ENCODE assay signal across 8 mouse cellular contexts in genomic region chr5:31563496-31563895, GRCm38 (mm10). TPM values are rescaled to one million over a fixed set of nuclear protein-coding genes. Genes with fewer than 3 reads are reported as not detected.
DNase-seq lines count a peak whose midpoint lies in the region; ATAC-seq and TF ChIP-seq lines count a peak whose summit lies in the region.

No protein-coding gene starts in this region.

- no peak for ATAC-seq in forebrain, embryonic 11.5 days (replicated peaks; ENCODE audit: low FRiP score)
- ATAC-seq in forebrain, embryonic 12.5 days (ENCODE audit: low FRiP score): no peak

- H3K9ac ChIP-seq in forebrain, embryonic 11.5 days (ENCODE audit: low read length): no peak overlapping the region
- no peak overlapping the region for H3K9ac ChIP-seq in forebrain, embryonic 12.5 days

- no peaks in the 10 kb centered on the region for H3K27me3 ChIP-seq in forebrain, embryonic 11.5 days (ENCODE audit: control insufficient read depth, insufficient read depth, low read length)
- no peaks in the 10 kb centered on the region for H3K27me3 ChIP-seq in forebrain, embryonic 12.5 days
- no peaks in the 10 kb centered on the region for H3K27me3 ChIP-seq in midbrain, embryonic 10.5 days (ENCODE audit: low read depth, poor library complexity, severe bottlenecking)
- no peaks in the 10 kb centered on the region for H3K27me3 ChIP-seq in small intestine, adult 2 months (ENCODE audit: control insufficient read depth, insufficient read depth, low read length)

- H3K36me3 ChIP-seq in forebrain, embryonic 11.5 days (ENCODE audit: control insufficient read depth, insufficient read depth, low read length): no peaks in the 10 kb centered on the region
- H3K36me3 ChIP-seq in forebrain, embryonic 12.5 days (replicated peaks): peaks cover 23% of the 10 kb centered on the region
- H3K36me3 ChIP-seq in midbrain, embryonic 10.5 days: peaks cover 31% of the 10 kb centered on the region
- H3K36me3 ChIP-seq in small intestine, adult 2 months (ENCODE audit: control insufficient read depth, insufficient read depth, low read length): peaks cover 4% of the 10 kb centered on the region; the same call in 1 of the 2 replicates

- no peak overlapping the region for H3K4me3 ChIP-seq in forebrain, embryonic 11.5 days (ENCODE audit: low read depth, low read length)
- H3K4me3 ChIP-seq in forebrain, embryonic 12.5 days (replicated peaks): no peak overlapping the region
- no peak overlapping the region for H3K4me3 ChIP-seq in midbrain, embryonic 10.5 days
- H3K4me3 ChIP-seq in small intestine, adult 2 months (ENCODE audit: low read depth, low read length): no peak overlapping the region

- no peaks in the 10 kb centered on the region for H3K9me3 ChIP-seq in forebrain, embryonic 11.5 days (ENCODE audit: control insufficient read depth, low read length)
- no peaks in the 10 kb centered on the region for H3K9me3 ChIP-seq in forebrain, embryonic 12.5 days
- H3K9me3 ChIP-seq in midbrain, embryonic 10.5 days (replicated peaks): no peaks in the 10 kb centered on the region

- DNase-seq in forebrain, embryonic 11.5 days (ENCODE audit: low spot score): peak; percentile 85
- peak; percentile 70 for DNase-seq in cerebellum, adult 8-10 months
- DNase-seq in gastrocnemius, adult 18-20 months (ENCODE audit: low spot score): peak; percentile 83
- peak; percentile 81 for DNase-seq in hindlimb bud, embryonic 11.5 days (ENCODE audit: extremely low spot score, low read depth, low spot score)
- DNase-seq in left cerebral cortex, adult 11 months (ENCODE audit: low spot score): peak; percentile 65
- DNase-seq in midbrain, embryonic 10.5 days (ENCODE audit: low spot score): peak; percentile 73

- TF ChIP-seq POLR2A in small intestine, adult 2 months (IDR thresholded peaks at IDR 0.05; ENCODE audit: low read depth, low read length): no peak

- H3K27ac ChIP-seq in forebrain, embryonic 11.5 days (ENCODE audit: low read depth, low read length): no peak overlapping the region
- H3K27ac ChIP-seq in forebrain, embryonic 12.5 days: no peak overlapping the region
- H3K27ac ChIP-seq in midbrain, embryonic 10.5 days (replicated peaks): no peak overlapping the region
- H3K27ac ChIP-seq in small intestine, adult 2 months (ENCODE audit: insufficient read depth, low read depth, low read length): no peak overlapping the region

- H3K4me1 ChIP-seq in forebrain, embryonic 11.5 days (replicated peaks; ENCODE audit: control insufficient read depth, insufficient read depth, low read length): no peaks in the 10 kb centered on the region
- no peaks in the 10 kb centered on the region for H3K4me1 ChIP-seq in forebrain, embryonic 12.5 days
- no peaks in the 10 kb centered on the region; the same call in 1 of the 2 replicates for H3K4me1 ChIP-seq in midbrain, embryonic 10.5 days
- H3K4me1 ChIP-seq in small intestine, adult 2 months (ENCODE audit: control insufficient read depth, insufficient read depth, insufficient read length, low read length): no peaks in the 10 kb centered on the region; the same call in 1 of the 2 replicates

- 13% methylated on average over 6 of the region's 6 CpGs for WGBS in forebrain, embryonic 11.5 days
- WGBS in forebrain, embryonic 12.5 days: 10% methylated on average over 6 of the region's 6 CpGs
- 10% methylated on average over 6 of the region's 6 CpGs for WGBS in midbrain, embryonic 10.5 days
- 13% methylated on average over 6 of the region's 6 CpGs for WGBS in small intestine, adult 2 months

- peak; percentile 81; the same call in 1 of the 2 replicates for TF ChIP-seq CTCF in small intestine, adult 2 months (IDR thresholded peaks at IDR 0.05; ENCODE audit: extremely low read depth, insufficient read length, insufficient replicate concordance, low read depth, low read length)

- H3K4me2 ChIP-seq in forebrain, embryonic 11.5 days (ENCODE audit: low read depth, low read length, severe bottlenecking): no peak overlapping the region
- H3K4me2 ChIP-seq in forebrain, embryonic 12.5 days: no peak overlapping the region

RNA-seq across cellular contexts. Expression of gene Mrpl33, which starts 33.2 kb away (rescaled TPM):
- 201 and 224 TPM in 2 replicates for polyA plus RNA-seq in forebrain, embryonic 11.5 days (2014; fragmentation: Nextera tagmentation; extraction: Ambion mirVana)
- polyA plus RNA-seq in forebrain, embryonic 12.5 days (2016; fragmentation: Nextera tagmentation; extraction: Ambion mirVana): 217 and 231 TPM in 2 replicates
- 100 to 1,000 TPM; 269 to 270 TPM for total RNA-seq in gastrocnemius, adult 18-20 months (2021)
- 231 and 233 TPM in 2 replicates for polyA plus RNA-seq in midbrain, embryonic 10.5 days (2016; fragmentation: Nextera tagmentation; extraction: Ambion mirVana)
- polyA plus RNA-seq in small intestine, adult 2 months (2012; rRNA removed): 4.3 and 7.9 TPM in 2 replicates

RNA-seq across cellular contexts. Expression of gene Supt7l, which starts 35.9 kb away (rescaled TPM):
- 26.1 and 27.2 TPM in 2 replicates for polyA plus RNA-seq in forebrain, embryonic 11.5 days (2014; fragmentation: Nextera tagmentation; extraction: Ambion mirVana)
- polyA plus RNA-seq in forebrain, embryonic 12.5 days (2016; fragmentation: Nextera tagmentation; extraction: Ambion mirVana): 29.8 and 30.1 TPM in 2 replicates
- 10 to 100 TPM; 12.1 to 12.5 TPM for total RNA-seq in gastrocnemius, adult 18-20 months (2021)
- polyA plus RNA-seq in midbrain, embryonic 10.5 days (2016; fragmentation: Nextera tagmentation; extraction: Ambion mirVana): 25.8 and 27.6 TPM in 2 replicates
- 4.2 and 6.8 TPM in 2 replicates for polyA plus RNA-seq in small intestine, adult 2 months (2012; rRNA removed)

RNA-seq across cellular contexts. Expression of gene Slc4a1ap, which starts 36.7 kb away (rescaled TPM):
- polyA plus RNA-seq in forebrain, embryonic 11.5 days (2014; fragmentation: Nextera tagmentation; extraction: Ambion mirVana): 32.9 and 33.3 TPM in 2 replicates
- 33.6 and 34.0 TPM in 2 replicates for polyA plus RNA-seq in forebrain, embryonic 12.5 days (2016; fragmentation: Nextera tagmentation; extraction: Ambion mirVana)
- total RNA-seq in gastrocnemius, adult 18-20 months (2021): 10 to 100 TPM; 21.4 to 24.2 TPM
- 30.2 and 32.4 TPM in 2 replicates for polyA plus RNA-seq in midbrain, embryonic 10.5 days (2016; fragmentation: Nextera tagmentation; extraction: Ambion mirVana)
- 3.7 and 8.7 TPM in 2 replicates for polyA plus RNA-seq in small intestine, adult 2 months (2012; rRNA removed)

Comparison
In these comparisons a context has a peak if more than half of its experiments do, and no peak if none do; other contexts are left out.
1. RNA of gene Mrpl33, which starts 33.2 kb away (polyA plus RNA-seq): 231 to 233 TPM in midbrain, embryonic 10.5 days, 217 to 231 TPM in forebrain, embryonic 12.5 days and 201 to 224 TPM in forebrain, embryonic 11.5 days; 4.3 to 7.9 TPM in small intestine, adult 2 months; every median in the first group is over 10 times any median in the second.
2. Peak in every context shown above with its lines, with median percentiles within 50 percentile points of each other: DNase-seq.